Mouse (Mus musculus) cortical plate, adult 2 months (tissue): ENCODE data around the gene BC005624. TPM values are rescaled to one million over a fixed set of nuclear protein-coding genes. Genes with fewer than 3 reads are reported as not detected.
"Not testable (repeated sequence)": the region's sequence is repeated elsewhere in the genome, so short reads cannot be mapped to it uniquely, and the experiment has no call there.

ENCODE experiments used
- H3K27ac ChIP-seq: fragments of 200-500 bp; 2 replicates; pipeline ENCODE4 v1.5.1; 2012; ENCODE audit warnings: low read length, control low read depth, inconsistent platforms; ENCODE audit not compliant: insufficient read depth
- H3K4me1 ChIP-seq: fragments of 200-500 bp; 2 replicates; pipeline ENCODE4 v1.6.1; 2011; ENCODE audit warnings: low read length; ENCODE audit not compliant: control insufficient read depth, insufficient read depth
- H3K4me3 ChIP-seq: fragments of 200-500 bp; 2 replicates; pipeline ENCODE4 v1.5.1; 2011; ENCODE audit warnings: mild to moderate bottlenecking, low read length, control low read depth; ENCODE audit not compliant: insufficient read depth
- CTCF ChIP-seq: fragments of 200-500 bp; IDR thresholded peaks from 2 replicates; pipeline ENCODE4 v1.5.1; 2011; ENCODE audit warnings: mild to moderate bottlenecking, control low read depth, low read length; ENCODE audit not compliant: insufficient read depth; ENCODE audit errors: extremely low read depth
- POLR2A ChIP-seq: fragments of 200-500 bp; IDR thresholded peaks from 2 replicates; pipeline ENCODE4 v1.6.1; 2011; ENCODE audit warnings: mild to moderate bottlenecking, low read length, control low read depth; ENCODE audit not compliant: insufficient read depth; ENCODE audit errors: extremely low read depth
- polyA plus RNA-seq: library from polyadenylated mRNA; depleted of rRNA; stranded (reverse); fragments of >200 nt; gene quantifications from 2 replicates; pipeline ENCODE4 v1.2.3, GENCODE M21; 2012

Gene BC005624
- polyA plus RNA-seq, 1 experiment = 113 TPM

- TF ChIP-seq POLR2A (no peak), CTCF (no peak)
- Histone ChIP-seq H3K27ac (no peak overlapping the region), H3K4me1 (peaks cover 13% of the 10 kb centered on the region), H3K4me3 (peak overlapping the region; percentile 10; the same call in 1 of the 2 replicates)
Measured at GRCm38 (mm10) chr2:30954797-30955196, 27.2 kb downstream of the BC005624 start.

- TF ChIP-seq CTCF = peak; percentile 1; the same call in 1 of the 2 replicates
- peak; percentile 94 for TF ChIP-seq POLR2A
- H3K4me3 ChIP-seq = peak within 1 kb of the TSS; percentile 79
- H3K4me1 ChIP-seq = peaks cover 11% of the 10 kb centered on the region
- H3K27ac ChIP-seq = no peak within 1 kb of the TSS
Measured at GRCm38 (mm10) chr2:30952824-30953490, 29.0 kb downstream of the BC005624 start, which contains the start of gene Tor1b. Tor1b (plus strand) TSS chr2:30952959.

- H3K4me3 ChIP-seq = peak overlapping the region; percentile 79
- H3K27ac ChIP-seq = no peak overlapping the region
Measured at GRCm38 (mm10) chr2:30952457-30952823, 29.6 kb downstream of the BC005624 start.

GRCm38 (mm10) chr2:30942603-30943011 is 39.4 kb downstream of the BC005624 start:
- TF ChIP-seq CTCF (peak; percentile 94), POLR2A (peak; percentile 13; the same call in 1 of the 2 replicates)
- no peaks in the 10 kb centered on the region for H3K4me1 ChIP-seq
- no peak overlapping the region for H3K27ac ChIP-seq
- H3K4me3 ChIP-seq = peak overlapping the region; percentile 48

More at GRCm38 (mm10) chr2:30952457-30952823, 29.6 kb downstream of the BC005624 start:
- H3K4me1 ChIP-seq = peaks cover 11% of the 10 kb centered on the region
- TF ChIP-seq POLR2A = no peak
- 0 out of 2 replicates have a peak, but pooled peaks have one; percentile 14 for TF ChIP-seq CTCF

- peak overlapping the region; percentile 48; the same call in 1 of the 2 replicates for H3K4me3 ChIP-seq
- not testable (repeated sequence) for H3K27ac ChIP-seq
Measured at GRCm38 (mm10) chr2:30942116-30942515, 39.9 kb downstream of the BC005624 start.

GRCm38 (mm10) chr2:30941586-30941985 is 40.4 kb downstream of the BC005624 start:
- no peak overlapping the region for H3K4me3 ChIP-seq
- H3K27ac ChIP-seq = no peak overlapping the region
- TF ChIP-seq POLR2A = no peak
- TF ChIP-seq CTCF = no peak

More at GRCm38 (mm10) chr2:30942116-30942515, 39.9 kb downstream of the BC005624 start:
- not testable (repeated sequence) for H3K4me1 ChIP-seq

GRCm38 (mm10) chr2:30938574-30938991 is 43.4 kb downstream of the BC005624 start:
- H3K4me1 ChIP-seq = no peaks in the 10 kb centered on the region
- TF ChIP-seq POLR2A = no peak
- no peak for TF ChIP-seq CTCF
- no peak overlapping the region for H3K27ac ChIP-seq
- no peak overlapping the region for H3K4me3 ChIP-seq

More at GRCm38 (mm10) chr2:30941586-30941985, 40.4 kb downstream of the BC005624 start:
- no peaks in the 10 kb centered on the region for H3K4me1 ChIP-seq

GRCm38 (mm10) chr2:30937731-30938130 is 44.3 kb downstream of the BC005624 start:
- Histone ChIP-seq H3K27ac (no peak overlapping the region), H3K4me1 (no peaks in the 10 kb centered on the region), H3K4me3 (no peak overlapping the region)
- TF ChIP-seq CTCF = no peak
- TF ChIP-seq POLR2A = no peak

- TF ChIP-seq POLR2A (no peak), CTCF (no peak)
- no peaks in the 10 kb centered on the region for H3K4me1 ChIP-seq
- no peak overlapping the region for H3K4me3 ChIP-seq
- H3K27ac ChIP-seq = no peak overlapping the region
Measured at GRCm38 (mm10) chr2:30936808-30937207, 45.2 kb downstream of the BC005624 start.

- Histone ChIP-seq H3K4me1 (no peaks in the 10 kb centered on the region), H3K4me3 (no peak overlapping the region), H3K27ac (no peak overlapping the region)
- no peak for TF ChIP-seq POLR2A
- peak; percentile 97 for TF ChIP-seq CTCF
Measured at GRCm38 (mm10) chr2:30933917-30934450, 48.0 kb downstream of the BC005624 start.
